Mouse (Mus musculus): ENCODE results near the gene Lcn6. TPM values are rescaled to one million over a fixed set of nuclear protein-coding genes. Genes with fewer than 3 reads are reported as not detected.
"Not testable (repeated sequence)": the region's sequence is repeated elsewhere in the genome, so short reads cannot be mapped to it uniquely, and the experiment has no call there.

Gene Lcn6
- polyA plus RNA-seq, 1 experiment from 2014 or later = not detected

GRCm38 (mm10) chr2:25694605-25695004 lies 18.0 kb downstream of the Lcn6 start:
- H3K4me2 ChIP-seq (ENCODE audit: low read depth, low read length) = no peak overlapping the region
- no peaks in the 10 kb centered on the region for H3K27me3 ChIP-seq (ENCODE audit: control insufficient read depth, insufficient read depth, low read length)
- H3K4me1 ChIP-seq (ENCODE audit: control insufficient read depth, insufficient read depth, low read length) = no peaks in the 10 kb centered on the region
- peak; percentile 53; the same call in 1 of the 2 replicates for ATAC-seq (ENCODE audit: insufficient read depth, low FRiP score)
- no peak overlapping the region for H3K9ac ChIP-seq (ENCODE audit: low read length)
- H3K36me3 ChIP-seq (ENCODE audit: control insufficient read depth, insufficient read depth, low read length) = no peaks in the 10 kb centered on the region
- H3K9me3 ChIP-seq (replicated peaks; ENCODE audit: control insufficient read depth, low read length) = no peaks in the 10 kb centered on the region
- no peak overlapping the region for H3K27ac ChIP-seq (ENCODE audit: low read length)
- no peak overlapping the region for H3K4me3 ChIP-seq (replicated peaks; ENCODE audit: low read length)

GRCm38 (mm10) chr2:25696951-25697350 lies 20.4 kb downstream of the Lcn6 start:
- Histone ChIP-seq H3K9me3 (replicated peaks; ENCODE audit: control insufficient read depth, low read length) (no peaks in the 10 kb centered on the region), H3K36me3 (ENCODE audit: control insufficient read depth, insufficient read depth, low read length) (no peaks in the 10 kb centered on the region), H3K27ac (ENCODE audit: low read length) (no peak overlapping the region), H3K4me1 (ENCODE audit: control insufficient read depth, insufficient read depth, low read length) (no peaks in the 10 kb centered on the region), H3K4me2 (ENCODE audit: low read depth, low read length) (no peak overlapping the region), H3K9ac (ENCODE audit: low read length) (no peak overlapping the region), H3K27me3 (ENCODE audit: control insufficient read depth, insufficient read depth, low read length) (no peaks in the 10 kb centered on the region), H3K4me3 (replicated peaks; ENCODE audit: low read length) (no peak overlapping the region)
- 60% methylated on average over 4 of the region's 4 CpGs for WGBS
- ATAC-seq (ENCODE audit: insufficient read depth, low FRiP score) = no peak

- no peak overlapping the region for H3K4me2 ChIP-seq (ENCODE audit: low read depth, low read length)
- no peak overlapping the region for H3K9ac ChIP-seq (ENCODE audit: low read length)
- no peaks in the 10 kb centered on the region for H3K9me3 ChIP-seq (replicated peaks; ENCODE audit: control insufficient read depth, low read length)
- no peak overlapping the region for H3K27ac ChIP-seq (ENCODE audit: low read length)
- no peaks in the 10 kb centered on the region for H3K36me3 ChIP-seq (ENCODE audit: control insufficient read depth, insufficient read depth, low read length)
- H3K4me3 ChIP-seq (replicated peaks; ENCODE audit: low read length) = no peak overlapping the region
- no peaks in the 10 kb centered on the region for H3K4me1 ChIP-seq (ENCODE audit: control insufficient read depth, insufficient read depth, low read length)
- ATAC-seq (ENCODE audit: insufficient read depth, low FRiP score) = no peak
- 86% methylated on average over 2 of the region's 2 CpGs for WGBS
- no peaks in the 10 kb centered on the region for H3K27me3 ChIP-seq (ENCODE audit: control insufficient read depth, insufficient read depth, low read length)
Measured at GRCm38 (mm10) chr2:25698696-25699095, 22.1 kb downstream of the Lcn6 start.

GRCm38 (mm10) chr2:25699743-25700142 lies 23.2 kb downstream of the Lcn6 start, which contains the start of gene Obp2a:
Gene Obp2a, plus strand, starts transcription at chr2:25700043.
- not testable (repeated sequence) for H3K9ac ChIP-seq (ENCODE audit: low read length); ATAC-seq (ENCODE audit: insufficient read depth, low FRiP score); H3K27ac ChIP-seq (ENCODE audit: low read length); H3K27me3 ChIP-seq (ENCODE audit: control insufficient read depth, insufficient read depth, low read length); H3K4me3 ChIP-seq (replicated peaks; ENCODE audit: low read length); H3K4me2 ChIP-seq (ENCODE audit: low read depth, low read length); H3K4me1 ChIP-seq (ENCODE audit: control insufficient read depth, insufficient read depth, low read length); H3K36me3 ChIP-seq (ENCODE audit: control insufficient read depth, insufficient read depth, low read length); H3K9me3 ChIP-seq (replicated peaks; ENCODE audit: control insufficient read depth, low read length)
- WGBS = 60% methylated on average over 3 of the region's 3 CpGs

- Histone ChIP-seq H3K36me3 (ENCODE audit: control insufficient read depth, insufficient read depth, low read length) (no peaks in the 10 kb centered on the region), H3K4me1 (ENCODE audit: control insufficient read depth, insufficient read depth, low read length) (no peaks in the 10 kb centered on the region), H3K9ac (ENCODE audit: low read length) (no peak overlapping the region), H3K4me2 (ENCODE audit: low read depth, low read length) (no peak overlapping the region), H3K4me3 (replicated peaks; ENCODE audit: low read length) (no peak overlapping the region), H3K27ac (ENCODE audit: low read length) (no peak overlapping the region), H3K27me3 (ENCODE audit: control insufficient read depth, insufficient read depth, low read length) (no peaks in the 10 kb centered on the region), H3K9me3 (replicated peaks; ENCODE audit: control insufficient read depth, low read length) (no peaks in the 10 kb centered on the region)
- whole genome bisulfite sequencing = 69% methylated on average over 5 of the region's 5 CpGs
- no peak for ATAC-seq (ENCODE audit: insufficient read depth, low FRiP score)
Measured at GRCm38 (mm10) chr2:25701001-25701400, 24.4 kb downstream of the Lcn6 start.

GRCm38 (mm10) chr2:25703706-25704105 lies 27.1 kb downstream of the Lcn6 start:
- ATAC-seq (ENCODE audit: insufficient read depth, low FRiP score) = no peak
- no peak overlapping the region for H3K4me2 ChIP-seq (ENCODE audit: low read depth, low read length)
- WGBS = 76% methylated on average over 4 of the region's 4 CpGs
- no peak overlapping the region for H3K4me3 ChIP-seq (replicated peaks; ENCODE audit: low read length)
- H3K9ac ChIP-seq (ENCODE audit: low read length) = no peak overlapping the region
- H3K4me1 ChIP-seq (ENCODE audit: control insufficient read depth, insufficient read depth, low read length) = 0 out of 2 replicates have a peak, but pooled peaks cover 8% of the 10 kb centered on the region
- H3K36me3 ChIP-seq (ENCODE audit: control insufficient read depth, insufficient read depth, low read length) = no peaks in the 10 kb centered on the region
- H3K9me3 ChIP-seq (replicated peaks; ENCODE audit: control insufficient read depth, low read length) = no peaks in the 10 kb centered on the region
- no peaks in the 10 kb centered on the region for H3K27me3 ChIP-seq (ENCODE audit: control insufficient read depth, insufficient read depth, low read length)
- no peak overlapping the region for H3K27ac ChIP-seq (ENCODE audit: low read length)

GRCm38 (mm10) chr2:25706643-25707481 lies 30.3 kb downstream of the Lcn6 start, which contains the start of gene Bmyc:
Gene Bmyc, plus strand, starts transcription at chr2:25706739.
- Histone ChIP-seq H3K4me3 (replicated peaks; ENCODE audit: low read length) (peak within 1 kb of the TSS; percentile 81), H3K27me3 (ENCODE audit: control insufficient read depth, insufficient read depth, low read length) (no peaks in the 10 kb centered on the region), H3K27ac (ENCODE audit: low read length) (peak within 1 kb of the TSS; percentile 58), H3K9me3 (replicated peaks; ENCODE audit: control insufficient read depth, low read length) (no peaks in the 10 kb centered on the region), H3K9ac (ENCODE audit: low read length) (peak within 1 kb of the TSS; percentile 85), H3K36me3 (ENCODE audit: control insufficient read depth, insufficient read depth, low read length) (no peaks in the 10 kb centered on the region), H3K4me1 (ENCODE audit: control insufficient read depth, insufficient read depth, low read length) (0 out of 2 replicates have a peak, but pooled peaks cover 8% of the 10 kb centered on the region), H3K4me2 (ENCODE audit: low read depth, low read length) (peak within 1 kb of the TSS; percentile 82)
- peak; percentile 90 for ATAC-seq (ENCODE audit: insufficient read depth, low FRiP score)
- WGBS = under 1% methylated on average over 78 of the region's 78 CpGs

- Histone ChIP-seq H3K9me3 (replicated peaks; ENCODE audit: control insufficient read depth, low read length) (no peaks in the 10 kb centered on the region), H3K4me3 (replicated peaks; ENCODE audit: low read length) (no peak overlapping the region), H3K27ac (ENCODE audit: low read length) (no peak overlapping the region), H3K9ac (ENCODE audit: low read length) (0 out of 2 replicates have a peak overlapping the region, but pooled peaks have one; percentile 26), H3K4me1 (ENCODE audit: control insufficient read depth, insufficient read depth, low read length) (0 out of 2 replicates have a peak, but pooled peaks cover 8% of the 10 kb centered on the region), H3K4me2 (ENCODE audit: low read depth, low read length) (peak overlapping the region; percentile 31), H3K36me3 (ENCODE audit: control insufficient read depth, insufficient read depth, low read length) (no peaks in the 10 kb centered on the region), H3K27me3 (ENCODE audit: control insufficient read depth, insufficient read depth, low read length) (no peaks in the 10 kb centered on the region)
- no peak for ATAC-seq (ENCODE audit: insufficient read depth, low FRiP score)
- 67% methylated on average over 2 of the region's 2 CpGs for WGBS
Measured at GRCm38 (mm10) chr2:25708121-25708520, 31.5 kb downstream of the Lcn6 start.

GRCm38 (mm10) chr2:25709056-25709455 lies 32.5 kb downstream of the Lcn6 start:
- WGBS = 100% methylated on average over 1 of the region's 1 CpGs
- not testable (repeated sequence) for ATAC-seq (ENCODE audit: insufficient read depth, low FRiP score)

More at GRCm38 (mm10) chr2:25709056-25709455, 32.5 kb downstream of the Lcn6 start:
- not testable (repeated sequence) for H3K27me3 ChIP-seq (ENCODE audit: control insufficient read depth, insufficient read depth, low read length); H3K4me3 ChIP-seq (replicated peaks; ENCODE audit: low read length); H3K4me2 ChIP-seq (ENCODE audit: low read depth, low read length); H3K9ac ChIP-seq (ENCODE audit: low read length); H3K36me3 ChIP-seq (ENCODE audit: control insufficient read depth, insufficient read depth, low read length); H3K9me3 ChIP-seq (replicated peaks; ENCODE audit: control insufficient read depth, low read length); H3K4me1 ChIP-seq (ENCODE audit: control insufficient read depth, insufficient read depth, low read length); H3K27ac ChIP-seq (ENCODE audit: low read length)

All from stomach, embryonic 16.5 days (tissue).